Mouse (Mus musculus): ENCODE results near the gene Dtl.

DNA sequence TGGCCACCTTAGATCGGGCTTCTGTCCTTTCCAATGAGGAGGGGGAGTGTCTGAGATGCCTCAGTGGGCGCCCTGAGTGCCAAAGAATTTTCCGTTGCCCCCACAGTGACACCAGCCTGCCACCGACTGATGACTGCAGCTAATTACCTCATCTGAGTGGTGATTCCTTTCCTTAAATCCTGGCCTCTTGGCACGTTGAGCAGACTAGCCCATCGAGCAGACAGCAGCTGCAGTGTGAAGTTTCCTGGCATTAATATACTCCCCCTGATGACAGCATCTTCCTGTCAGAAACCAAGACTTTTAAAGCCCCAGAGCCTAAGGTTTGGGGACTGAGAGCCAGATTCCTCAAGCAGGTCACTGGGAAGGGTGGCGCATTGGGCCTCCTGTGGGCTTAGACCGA, 53.9 kb downstream of the Dtl start:
- TF ChIP-seq CTCF (IDR thresholded peaks at IDR 0.05; ENCODE audit: control insufficient read depth, insufficient read depth, insufficient replicate concordance, low read depth, low read length) (no peak), POLR2A (IDR thresholded peaks at IDR 0.05; ENCODE audit: control insufficient read depth, low read depth, low read length) (no peak)

All from testis, adult 2 months (tissue).